Comparison of ENCODE assay signal across 24 mouse cellular contexts in genomic region chr4:28901496-28901895, GRCm38 (mm10).
A peak's percentile ranks its signal among the peaks of the same experiment; 100 is the strongest.
DNase-seq lines count a peak whose midpoint lies in the region; ATAC-seq and TF ChIP-seq lines count a peak whose summit lies in the region.
"Had no signal": no experiment of that assay in that cellular context is flagged by ENCODE, and none has a peak within 500 bp of the region (broad histone marks: within the 10 kb centered on the region; RNA-seq: fewer than 3 reads in every experiment).

No protein-coding gene starts in this region.

- DNase-seq in forebrain, embryonic 10.5 days (ENCODE audit: extremely low spot score, low spot score): no peak
- DNase-seq in layer of hippocampus, adult 9-11 months: peak; percentile 46
- DNase-seq in layer of hippocampus, postnatal 36 days: no peak
- peak; percentile 31 to 55 for DNase-seq in cerebellum, adult 2 months
- peak; percentile 41 for DNase-seq in cerebellum, postnatal 36 days
- no peak for DNase-seq in heart, postnatal 25 days (ENCODE audit: low spot score)
- no peak for DNase-seq in adrenal gland, postnatal 25 days
- DNase-seq: embryo, embryonic 11 days; heart, postnatal 10 days; lung, adult 2 months; midbrain, embryonic 14.5 days; right cerebral cortex, postnatal 14 days; thymus, adult 18-20 months had no signal

- no peaks in the 10 kb centered on the region for H3K9me3 ChIP-seq in forebrain, embryonic 15.5 days
- H3K9me3 ChIP-seq in forebrain, embryonic 10.5 days: no peaks in the 10 kb centered on the region
- H3K9me3 ChIP-seq: G1E; heart, embryonic 10.5 days; hindbrain, embryonic 13.5 days; kidney, embryonic 15.5 days; liver, embryonic 12.5 days; megakaryocyte, embryonic 14.5 days; neural tube, embryonic 13.5 days; stomach, embryonic 15.5 days had no signal

- H3K4me1 ChIP-seq in forebrain, embryonic 15.5 days: peaks cover 20% of the 10 kb centered on the region
- H3K4me1 ChIP-seq in forebrain, embryonic 10.5 days: peaks cover 12% of the 10 kb centered on the region; the same call in 1 of the 2 replicates
- peaks cover 3% of the 10 kb centered on the region; the same call in 1 of the 2 replicates for H3K4me1 ChIP-seq in cerebellum, adult 2 months (ENCODE audit: control insufficient read depth, insufficient read depth, low read length)
- H3K4me1 ChIP-seq: heart, embryonic 10.5 days; hindbrain, embryonic 13.5 days; kidney, embryonic 15.5 days; liver, embryonic 12.5 days; megakaryocyte, embryonic 14.5 days; stomach, embryonic 15.5 days had no signal

- H3K36me3 ChIP-seq in forebrain, embryonic 15.5 days: no peaks in the 10 kb centered on the region
- H3K36me3 ChIP-seq in forebrain, embryonic 10.5 days (replicated peaks): no peaks in the 10 kb centered on the region
- H3K36me3 ChIP-seq: G1E; heart, embryonic 10.5 days; hindbrain, embryonic 13.5 days; kidney, embryonic 15.5 days; liver, embryonic 12.5 days; neural tube, embryonic 13.5 days; stomach, embryonic 15.5 days had no signal

- 37% methylated on average over 5 of the region's 5 CpGs for WGBS in forebrain, embryonic 15.5 days
- WGBS in forebrain, embryonic 10.5 days: 89% methylated on average over 5 of the region's 5 CpGs
- WGBS in cerebellum, adult 2 months: 28% methylated on average over 5 of the region's 5 CpGs

- peak; percentile 78 for ATAC-seq in forebrain, embryonic 15.5 days (replicated peaks)
- ATAC-seq: intestine, embryonic 16.5 days; liver, embryonic 12.5 days had no signal

- H3K9ac ChIP-seq in forebrain, embryonic 15.5 days (replicated peaks): no peak overlapping the region
- H3K9ac ChIP-seq: hindbrain, embryonic 13.5 days; kidney, embryonic 15.5 days; liver, embryonic 12.5 days; neural tube, embryonic 13.5 days; stomach, embryonic 15.5 days had no signal

- no peaks in the 10 kb centered on the region for H3K27me3 ChIP-seq in forebrain, embryonic 15.5 days
- H3K27me3 ChIP-seq in forebrain, embryonic 10.5 days (ENCODE audit: poor library complexity, severe bottlenecking): no peaks in the 10 kb centered on the region
- no peaks in the 10 kb centered on the region for H3K27me3 ChIP-seq in cerebellum, adult 2 months (ENCODE audit: control insufficient read depth, insufficient read depth, low read length)
- H3K27me3 ChIP-seq: hindbrain, embryonic 13.5 days; kidney, embryonic 15.5 days; liver, embryonic 12.5 days; megakaryocyte, embryonic 14.5 days; neural tube, embryonic 13.5 days; stomach, embryonic 15.5 days had no signal

- no peak overlapping the region for H3K4me2 ChIP-seq in forebrain, embryonic 15.5 days (replicated peaks)
- H3K4me2 ChIP-seq: hindbrain, embryonic 13.5 days; kidney, embryonic 15.5 days; liver, embryonic 12.5 days; neural tube, embryonic 13.5 days; stomach, embryonic 15.5 days had no signal

- intact Hi-C loops in heart, postnatal 25 days (cut with DNase I): no loop called here

- no peak for TF ChIP-seq POLR2A in cerebellum, adult 2 months (IDR thresholded peaks at IDR 0.05; ENCODE audit: borderline replicate concordance, insufficient read depth, low read length)

- no peak for TF ChIP-seq CTCF in cerebellum, adult 2 months (IDR thresholded peaks at IDR 0.05; ENCODE audit: borderline replicate concordance, insufficient read depth, low read depth, low read length)

- no peak overlapping the region for H3K4me3 ChIP-seq in forebrain, embryonic 15.5 days
- H3K4me3 ChIP-seq in forebrain, embryonic 10.5 days: no peak overlapping the region
- H3K4me3 ChIP-seq in cerebellum, adult 2 months (replicated peaks; ENCODE audit: insufficient read depth, low read depth, low read length): no peak overlapping the region
- H3K4me3 ChIP-seq: heart, embryonic 10.5 days; hindbrain, embryonic 13.5 days; kidney, embryonic 15.5 days; left cerebral cortex, adult 2 months; liver, embryonic 12.5 days; megakaryocyte, embryonic 14.5 days; neural tube, embryonic 13.5 days; stomach, embryonic 15.5 days had no signal

- H3K27ac ChIP-seq in forebrain, embryonic 15.5 days (replicated peaks): peak overlapping the region; percentile 68
- H3K27ac ChIP-seq in forebrain, embryonic 10.5 days: no peak overlapping the region
- no peak overlapping the region for H3K27ac ChIP-seq in cerebellum, adult 2 months (ENCODE audit: insufficient read depth, low read length)
- H3K27ac ChIP-seq: heart, embryonic 10.5 days; hindbrain, embryonic 13.5 days; kidney, embryonic 15.5 days; left cerebral cortex, adult 2 months; liver, embryonic 12.5 days; neural tube, embryonic 13.5 days; stomach, embryonic 15.5 days had no signal

Comparison
In these comparisons a context has a peak if more than half of its experiments do, and no peak if none do; other contexts are left out.
1. DNase-seq: peak in layer of hippocampus, adult 9-11 months (single experiment), cerebellum, adult 2 months (2 of 2) and cerebellum, postnatal 36 days (2 of 2); none in forebrain, embryonic 10.5 days (single experiment), layer of hippocampus, postnatal 36 days (0 of 2), heart, postnatal 25 days (single experiment) and adrenal gland, postnatal 25 days (single experiment).